Mouse (Mus musculus): ENCODE results near the gene Spry2.

DNA sequence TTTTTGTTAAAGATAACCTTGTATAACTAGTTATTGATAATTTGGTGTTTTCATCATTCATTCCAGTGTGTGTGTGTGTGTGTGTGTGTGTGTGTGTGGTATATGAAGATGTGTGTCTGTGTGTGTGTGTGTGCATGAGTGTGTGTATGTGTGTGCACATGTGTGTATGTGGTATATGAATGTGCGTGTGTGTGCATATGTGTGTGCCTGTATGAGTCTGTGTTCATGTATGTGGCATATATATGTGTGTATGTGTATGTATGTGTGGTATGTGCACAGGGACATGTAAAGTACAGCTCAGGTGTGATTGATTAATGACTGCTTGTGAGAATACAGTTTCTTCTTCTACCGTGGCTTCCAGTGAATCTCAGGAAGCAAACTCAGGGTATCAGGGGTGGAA lies 28.7 kb upstream of the Spry2 start:
- TF ChIP-seq GABPA (IDR thresholded peaks at IDR 0.05; ENCODE audit: insufficient replicate concordance, low read depth, low read length) (no peak), ZC3H11A (IDR thresholded peaks at IDR 0.05; ENCODE audit: low read depth, low read length) (no peak), CTCF (conservative IDR thresholded peaks at IDR 0.05 in 1 of 2, IDR thresholded peaks at IDR 0.05 in 1 of 2; ENCODE audit: low read depth in 2 of 2, low read length in 2 of 2) (no peak), KAT2A (IDR thresholded peaks at IDR 0.05; ENCODE audit: insufficient replicate concordance, low read length) (no peak), MAX (IDR thresholded peaks at IDR 0.05; ENCODE audit: low read length) (no peak), MXI1 (IDR thresholded peaks at IDR 0.05; ENCODE audit: low read depth, low read length) (no peak), TBP (conservative IDR thresholded peaks at IDR 0.05; ENCODE audit: low read depth, low read length) (no peak), SIN3A (IDR thresholded peaks at IDR 0.05; ENCODE audit: low read length) (no peak), EP300 (IDR thresholded peaks at IDR 0.05; ENCODE audit: low read length) (no peak), MAZ (IDR thresholded peaks at IDR 0.05; ENCODE audit: low read depth, low read length) (no peak), POLR2A (IDR thresholded peaks at IDR 0.05; ENCODE audit: low read depth, low read length) (no peak), MYC (IDR thresholded peaks at IDR 0.05; ENCODE audit: low read depth, low read length) (no peak)

All from CH12.LX (cell line).